ENCODE assay signal across 8 mouse cellular contexts in the genomic region with DNA sequence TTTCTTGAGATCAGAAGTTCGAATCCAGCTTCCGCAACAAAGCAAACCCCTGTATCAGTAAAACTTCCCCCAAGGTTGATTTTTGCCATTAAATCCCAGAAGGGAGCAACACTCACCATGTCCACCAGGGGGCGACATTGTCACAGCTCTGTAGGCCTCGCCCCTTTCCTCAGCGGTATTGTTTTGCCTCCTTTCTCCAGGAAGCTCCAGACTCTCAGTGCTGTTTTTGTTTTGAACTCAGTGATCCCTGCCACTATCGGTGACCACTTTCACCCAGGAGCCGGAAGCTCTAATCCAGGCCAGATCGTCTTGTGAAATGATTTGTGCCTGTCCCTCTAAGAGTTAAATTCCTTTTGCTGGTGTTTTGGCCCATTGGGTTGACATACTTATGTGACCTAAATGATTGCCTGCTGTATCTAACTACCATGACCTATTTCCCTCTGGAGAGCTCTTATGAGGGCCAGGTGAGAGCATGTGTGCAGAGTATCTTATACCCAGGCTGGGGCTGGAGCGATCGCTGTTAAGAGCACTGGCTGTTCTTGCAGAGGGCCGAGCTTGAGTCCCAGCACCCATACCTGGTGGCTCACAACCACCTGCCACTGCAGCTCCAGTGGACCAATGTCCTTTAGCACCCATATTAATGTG. TPM values are rescaled to one million over a fixed set of nuclear protein-coding genes. Genes with fewer than 3 reads are reported as not detected.
DNase-seq lines count a peak whose midpoint lies in the region; ATAC-seq and TF ChIP-seq lines count a peak whose summit lies in the region.

No protein-coding gene starts in this region.

- H3K9me3 ChIP-seq in forebrain, embryonic 10.5 days, result peaks cover 10% of the 10 kb centered on the region
- no peaks in the 10 kb centered on the region for H3K9me3 ChIP-seq in forebrain, embryonic 12.5 days
- no peaks in the 10 kb centered on the region for H3K9me3 ChIP-seq in midbrain, embryonic 12.5 days

- H3K27me3 ChIP-seq in forebrain, embryonic 10.5 days (ENCODE audit: poor library complexity, severe bottlenecking), result no peaks in the 10 kb centered on the region
- no peaks in the 10 kb centered on the region for H3K27me3 ChIP-seq in forebrain, embryonic 12.5 days
- H3K27me3 ChIP-seq in midbrain, embryonic 12.5 days, result 0 out of 2 replicates have a peak, but pooled peaks cover 4% of the 10 kb centered on the region
- no peaks in the 10 kb centered on the region for H3K27me3 ChIP-seq in small intestine, adult 2 months (ENCODE audit: control insufficient read depth, insufficient read depth, low read length)

- no peak overlapping the region for H3K4me3 ChIP-seq in forebrain, embryonic 10.5 days
- no peak overlapping the region for H3K4me3 ChIP-seq in forebrain, embryonic 12.5 days (replicated peaks)
- no peak overlapping the region for H3K4me3 ChIP-seq in midbrain, embryonic 12.5 days
- no peak overlapping the region for H3K4me3 ChIP-seq in small intestine, adult 2 months (ENCODE audit: low read depth, low read length)

- H3K36me3 ChIP-seq in forebrain, embryonic 10.5 days (replicated peaks), result no peaks in the 10 kb centered on the region
- H3K36me3 ChIP-seq in forebrain, embryonic 12.5 days (replicated peaks), result no peaks in the 10 kb centered on the region
- no peaks in the 10 kb centered on the region for H3K36me3 ChIP-seq in midbrain, embryonic 12.5 days
- H3K36me3 ChIP-seq in small intestine, adult 2 months (ENCODE audit: control insufficient read depth, insufficient read depth, low read length), result 0 out of 2 replicates have a peak, but pooled peaks cover 2% of the 10 kb centered on the region

- no peak overlapping the region for H3K4me2 ChIP-seq in forebrain, embryonic 12.5 days
- H3K4me2 ChIP-seq in midbrain, embryonic 12.5 days (replicated peaks), result no peak overlapping the region

- no peak for ATAC-seq in forebrain, embryonic 12.5 days (ENCODE audit: low FRiP score)
- 0 out of 2 replicates have a peak, but pooled peaks have one; percentile 23 for ATAC-seq in midbrain, embryonic 12.5 days (ENCODE audit: low FRiP score, low read depth)

- intact Hi-C loops in left cerebral cortex, postnatal 10 days (cut with DNase I), result loop anchor here (2.0 to 10.0 kb wide), 2 partner anchors 64 to 114 kb away; a partner anchor contains a TSS

- no peak overlapping the region for H3K9ac ChIP-seq in forebrain, embryonic 12.5 days
- no peak overlapping the region for H3K9ac ChIP-seq in midbrain, embryonic 12.5 days (replicated peaks)

- no peaks in the 10 kb centered on the region for H3K4me1 ChIP-seq in forebrain, embryonic 10.5 days
- no peaks in the 10 kb centered on the region for H3K4me1 ChIP-seq in forebrain, embryonic 12.5 days
- H3K4me1 ChIP-seq in midbrain, embryonic 12.5 days, result no peaks in the 10 kb centered on the region
- H3K4me1 ChIP-seq in small intestine, adult 2 months (ENCODE audit: control insufficient read depth, insufficient read depth, insufficient read length, low read length), result peaks cover 2% of the 10 kb centered on the region; the same call in 1 of the 2 replicates

- no peak for TF ChIP-seq POLR2A in small intestine, adult 2 months (IDR thresholded peaks at IDR 0.05; ENCODE audit: low read depth, low read length)

- 45% methylated on average over 11 of the region's 11 CpGs for WGBS in forebrain, embryonic 10.5 days
- 44% methylated on average over 11 of the region's 11 CpGs for WGBS in forebrain, embryonic 12.5 days
- 43% methylated on average over 11 of the region's 11 CpGs for WGBS in midbrain, embryonic 12.5 days
- 36% methylated on average over 11 of the region's 11 CpGs for WGBS in small intestine, adult 2 months

- DNase-seq in forebrain, embryonic 10.5 days (ENCODE audit: extremely low spot score, low spot score), result peak; percentile 76
- DNase-seq in cerebellum, adult 11 months, result peak; percentile 56
- DNase-seq in frontal cortex, postnatal 25 days (ENCODE audit: low spot score in 2 of 2), result peak; percentile 67 to 68
- peak; percentile 87 for DNase-seq in induced T-regulatory cell, adult 2 months (ENCODE audit: low read depth)
- peak; percentile 53 to 73 for DNase-seq in left cerebral cortex, postnatal 10 days (ENCODE audit: extremely low spot score in 1 of 2, low spot score in 2 of 2)

- peak; percentile 99 for TF ChIP-seq CTCF in small intestine, adult 2 months (IDR thresholded peaks at IDR 0.05; ENCODE audit: extremely low read depth, insufficient read length, insufficient replicate concordance, low read depth, low read length)

- H3K27ac ChIP-seq in forebrain, embryonic 10.5 days, result 0 out of 2 replicates have a peak overlapping the region, but pooled peaks have one; percentile 35
- H3K27ac ChIP-seq in forebrain, embryonic 12.5 days, result no peak overlapping the region
- no peak overlapping the region for H3K27ac ChIP-seq in midbrain, embryonic 12.5 days (replicated peaks)
- no peak overlapping the region for H3K27ac ChIP-seq in small intestine, adult 2 months (ENCODE audit: insufficient read depth, low read depth, low read length)

RNA-seq across cellular contexts. Expression of a gene that starts 14.4 kb away (rescaled TPM):
- not detected in 2 replicates for polyA plus RNA-seq in forebrain, embryonic 10.5 days (2016; fragmentation: Nextera tagmentation; extraction: Ambion mirVana)
- polyA plus RNA-seq in forebrain, embryonic 12.5 days (2016; fragmentation: Nextera tagmentation; extraction: Ambion mirVana), result not detected in 2 replicates
- 1 to 10 TPM; 2.3 TPM for total RNA-seq in left cerebral cortex, postnatal 10 days (2021)
- not detected in 2 replicates for polyA plus RNA-seq in midbrain, embryonic 12.5 days (2016; fragmentation: Nextera tagmentation; extraction: Ambion mirVana)
- 1.0 and 10.3 TPM in 2 replicates for polyA plus RNA-seq in small intestine, adult 2 months (2012; rRNA removed)

RNA-seq across cellular contexts. Expression of a gene that starts 26.2 kb away (rescaled TPM):
- polyA plus RNA-seq in forebrain, embryonic 10.5 days (2016; fragmentation: Nextera tagmentation; extraction: Ambion mirVana), result 104 and 107 TPM in 2 replicates
- 110 and 113 TPM in 2 replicates for polyA plus RNA-seq in forebrain, embryonic 12.5 days (2016; fragmentation: Nextera tagmentation; extraction: Ambion mirVana)
- total RNA-seq in left cerebral cortex, postnatal 10 days (2021), result 10 to 100 TPM; 54.1 to 54.5 TPM
- polyA plus RNA-seq in midbrain, embryonic 12.5 days (2016; fragmentation: Nextera tagmentation; extraction: Ambion mirVana), result 111 TPM in 2 replicates
- polyA plus RNA-seq in small intestine, adult 2 months (2012; rRNA removed), result 1.7 and 4.0 TPM in 2 replicates

RNA-seq across cellular contexts. Expression of a gene that starts 59.4 kb away (rescaled TPM):
- 5.5 and 5.7 TPM in 2 replicates for polyA plus RNA-seq in forebrain, embryonic 10.5 days (2016; fragmentation: Nextera tagmentation; extraction: Ambion mirVana)
- polyA plus RNA-seq in forebrain, embryonic 12.5 days (2016; fragmentation: Nextera tagmentation; extraction: Ambion mirVana), result 9.5 and 10.3 TPM in 2 replicates
- 100 to 1,000 TPM; 120 to 129 TPM for total RNA-seq in left cerebral cortex, postnatal 10 days (2021)
- 8.8 and 9.1 TPM in 2 replicates for polyA plus RNA-seq in midbrain, embryonic 12.5 days (2016; fragmentation: Nextera tagmentation; extraction: Ambion mirVana)
- 17.7 and 33.7 TPM in 2 replicates for polyA plus RNA-seq in small intestine, adult 2 months (2012; rRNA removed)

Comparison
In these comparisons a context has a peak if more than half of its experiments do, and no peak if none do; other contexts are left out.
1. RNA of a gene that starts 26.2 kb away (polyA plus RNA-seq): 111 TPM in midbrain, embryonic 12.5 days, 110 to 113 TPM in forebrain, embryonic 12.5 days and 104 to 107 TPM in forebrain, embryonic 10.5 days; 1.7 to 4.0 TPM in small intestine, adult 2 months; every median in the first group is over 10 times any median in the second.
2. Peak in every context shown above with its lines, with median percentiles within 50 percentile points of each other: DNase-seq.